ENCODE assay signal across 31 mouse cellular contexts in genomic region chr11:121123438-121123837, GRCm38 (mm10). TPM values are rescaled to one million over a fixed set of nuclear protein-coding genes. Genes with fewer than 3 reads are reported as not detected.
A peak's percentile ranks its signal among the peaks of the same experiment; 100 is the strongest.
DNase-seq lines count a peak whose midpoint lies in the region; ATAC-seq and TF ChIP-seq lines count a peak whose summit lies in the region.
"Had no signal": no experiment of that assay in that cellular context is flagged by ENCODE, and none has a peak within 500 bp of the region (broad histone marks: within the 10 kb centered on the region; RNA-seq: fewer than 3 reads in every experiment).

No protein-coding gene starts in this region.

- H3K27me3 ChIP-seq in CH12.LX (replicated peaks) (no peaks in the 10 kb centered on the region), MEL (ENCODE audit: control insufficient read depth in 1 of 2, insufficient read depth in 2 of 2, low read length in 2 of 2) (no peaks in the 10 kb centered on the region)
- no peaks in the 10 kb centered on the region for H3K27me3 ChIP-seq in hindbrain, embryonic 16.5 days (replicated peaks; ENCODE audit: control insufficient read depth, insufficient read depth, low read length)
- H3K27me3 ChIP-seq: forebrain, embryonic 13.5 days; heart, embryonic 12.5 days; heart, embryonic 15.5 days; hindbrain, embryonic 13.5 days had no signal

- no peak overlapping the region for H3K4me2 ChIP-seq in CH12.LX (ENCODE audit: insufficient read depth, low read depth, poor library complexity, severe bottlenecking)
- H3K4me2 ChIP-seq in hindbrain, embryonic 16.5 days (ENCODE audit: low read length) = no peak overlapping the region
- H3K4me2 ChIP-seq: forebrain, embryonic 13.5 days; heart, embryonic 12.5 days; heart, embryonic 15.5 days; hindbrain, embryonic 13.5 days had no signal

- H3K4me1 ChIP-seq in CH12.LX (ENCODE audit: control insufficient read depth in 1 of 2, insufficient read depth in 2 of 2) (peaks cover 0 to 9% of the 10 kb centered on the region in 2 experiments; a peak in 3 of 4 replicates), MEL (ENCODE audit: control insufficient read depth in 1 of 2, insufficient read depth in 2 of 2, low read length in 2 of 2) (peaks cover 17 to 32% of the 10 kb centered on the region in 2 experiments)
- H3K4me1 ChIP-seq in hindbrain, embryonic 16.5 days (ENCODE audit: control insufficient read depth, insufficient read depth, low read depth, low read length) = no peaks in the 10 kb centered on the region
- H3K4me1 ChIP-seq: hindbrain, embryonic 13.5 days had no signal

- TF ChIP-seq POLR2A in CH12.LX (IDR thresholded peaks at IDR 0.05; ENCODE audit: low read depth, low read length) = no peak
- no peak for TF ChIP-seq POLR2A in MEL (IDR thresholded peaks at IDR 0.05; ENCODE audit: control insufficient read depth in 1 of 2, insufficient read depth in 1 of 2, low read depth in 1 of 2, low read length in 2 of 2, poor library complexity in 1 of 2)

- dilution Hi-C loops in CH12.LX (cut with MboI; ENCODE audit: extremely low pct_ligation_motif_present, extremely low pct_unique_long_range_greater_than_20kb, low sequenced_read_pairs) = no loop called here

- H3K9me3 ChIP-seq in CH12.LX (replicated peaks; ENCODE audit: low read length) (peaks cover 8% of the 10 kb centered on the region), MEL (replicated peaks; ENCODE audit: insufficient read depth, low read length) (no peaks in the 10 kb centered on the region)
- no peaks in the 10 kb centered on the region for H3K9me3 ChIP-seq in hindbrain, embryonic 16.5 days (ENCODE audit: control insufficient read depth, low read length)
- H3K9me3 ChIP-seq: forebrain, embryonic 10.5 days; forebrain, embryonic 13.5 days; G1E; heart, embryonic 15.5 days; hindbrain, embryonic 10.5 days; hindbrain, embryonic 13.5 days had no signal

- ATAC-seq in hindbrain, embryonic 16.5 days = no peak
- ATAC-seq: forebrain, embryonic 13.5 days; forebrain, embryonic 16.5 days; hindbrain, postnatal 0 days; inflammation-experienced regulatory T-cells, adult 6 months had no signal

- in situ Hi-C loops in CH12.LX (cut with MboI; ENCODE audit: low pct_ligation_motif_present, low pct_unique_long_range_greater_than_20kb, low sequenced_read_pairs) = loop anchor here (5.0 kb wide), 1 partner anchor 41 kb away; the partner anchor contains the start of gene Sectm1a

- TF ChIP-seq RAD21 in CH12.LX (IDR thresholded peaks at IDR 0.05; ENCODE audit: low read depth, low read length) (no peak), MEL (IDR thresholded peaks at IDR 0.05; ENCODE audit: low read depth, low read length) (no peak)

- H3K4me3 ChIP-seq in CH12.LX (replicated peaks in 1 of 3; ENCODE audit: low read depth in 2 of 3, low read length in 2 of 3, poor library complexity in 1 of 3) (no peak overlapping the region), MEL (ENCODE audit: control insufficient read depth in 1 of 2, insufficient read depth in 1 of 2, low read depth in 2 of 2, low read length in 2 of 2) (no peak overlapping the region)
- H3K4me3 ChIP-seq in hindbrain, embryonic 16.5 days (ENCODE audit: low read length) = no peak overlapping the region
- H3K4me3 ChIP-seq: forebrain, embryonic 10.5 days; forebrain, embryonic 13.5 days; heart, embryonic 12.5 days; heart, embryonic 15.5 days; hindbrain, embryonic 10.5 days; hindbrain, embryonic 13.5 days had no signal

- DNase-seq in layer of hippocampus, adult 9-11 months = peak; percentile 20
- no peak for DNase-seq in layer of hippocampus, postnatal 36 days
- DNase-seq in CH12.LX (ENCODE audit: extremely low read depth) (peak; percentile 20), MEL (ENCODE audit: low read depth, low spot score) (no peak)
- no peak for DNase-seq in lung, postnatal 14 days
- DNase-seq: adrenal gland, adult 2 months; adrenal gland, postnatal 14 days; cerebellum, adult 18-20 months; cerebellum, adult 9-10 months; cerebellum, postnatal 14 days; gastrocnemius, postnatal 25 days; heart, adult 18-20 months; heart, postnatal 10 days; heart, postnatal 36 days had no signal

- 91% methylated on average over 4 of the region's 4 CpGs for WGBS in hindbrain, embryonic 16.5 days

- H3K79me2 ChIP-seq in CH12.LX (replicated peaks; ENCODE audit: control insufficient read depth, extremely low read depth, insufficient read depth, poor library complexity, severe bottlenecking) (no peaks in the 10 kb centered on the region), MEL (ENCODE audit: control insufficient read depth, insufficient read depth, low read length, poor library complexity) (no peaks in the 10 kb centered on the region)

- no peak for TF ChIP-seq CTCF in CH12.LX (conservative IDR thresholded peaks at IDR 0.05 in 1 of 2, IDR thresholded peaks at IDR 0.05 in 1 of 2; ENCODE audit: low read depth in 2 of 2, low read length in 2 of 2)
- TF ChIP-seq CTCF in MEL (IDR thresholded peaks at IDR 0.05 in 2 of 3, conservative IDR thresholded peaks at IDR 0.05 in 1 of 3; ENCODE audit: control insufficient read depth in 1 of 3, insufficient read depth in 1 of 3, low read depth in 2 of 3, low read length in 3 of 3, poor library complexity in 1 of 3, severe bottlenecking in 1 of 3) = no peak

- no peaks in the 10 kb centered on the region for H3K36me3 ChIP-seq in CH12.LX (replicated peaks in 1 of 2; ENCODE audit: control insufficient read depth in 1 of 2, insufficient read depth in 1 of 2, low read length in 1 of 2)
- peaks cover 0 to 33% of the 10 kb centered on the region in 2 experiments; a peak in 2 of 4 replicates for H3K36me3 ChIP-seq in MEL (ENCODE audit: control insufficient read depth in 1 of 2, insufficient read depth in 2 of 2, low read length in 2 of 2)
- no peaks in the 10 kb centered on the region for H3K36me3 ChIP-seq in hindbrain, embryonic 16.5 days (ENCODE audit: control insufficient read depth, insufficient read depth, low read length)
- H3K36me3 ChIP-seq: forebrain, embryonic 10.5 days; G1E; heart, embryonic 12.5 days; heart, embryonic 15.5 days; hindbrain, embryonic 10.5 days; hindbrain, embryonic 13.5 days had no signal

- H3K27ac ChIP-seq in CH12.LX (ENCODE audit: insufficient read depth, low read depth) (no peak overlapping the region), MEL (ENCODE audit: control insufficient read depth, low read depth, low read length) (no peak overlapping the region)
- H3K27ac ChIP-seq in hindbrain, embryonic 16.5 days (ENCODE audit: low read depth, low read length) = no peak overlapping the region
- H3K27ac ChIP-seq: forebrain, embryonic 10.5 days; forebrain, embryonic 13.5 days; hindbrain, embryonic 10.5 days; hindbrain, embryonic 13.5 days; hindbrain, postnatal 0 days had no signal

- H3K9ac ChIP-seq in CH12.LX (ENCODE audit: insufficient read depth, low read depth) (no peak overlapping the region), MEL (ENCODE audit: control insufficient read depth, low read depth, low read length, poor library complexity, severe bottlenecking) (no peak overlapping the region)
- H3K9ac ChIP-seq in hindbrain, embryonic 16.5 days (ENCODE audit: low read depth, low read length) = no peak overlapping the region
- H3K9ac ChIP-seq: forebrain, embryonic 13.5 days; heart, embryonic 12.5 days; heart, embryonic 15.5 days; hindbrain, embryonic 13.5 days had no signal

- TF ChIP-seq EP300 in CH12.LX (IDR thresholded peaks at IDR 0.05; ENCODE audit: low read length) (peak; percentile 33; the same call in 1 of the 2 replicates), MEL (IDR thresholded peaks at IDR 0.05; ENCODE audit: low read depth in 1 of 2, low read length in 2 of 2) (no peak)

TF ChIP-seq in CH12.LX, 34 proteins besides CTCF, POLR2A, EP300 and RAD21 (continues in another document):
- TF ChIP-seq ZNF384 (IDR thresholded peaks at IDR 0.05; ENCODE audit: low read depth, low read length) = no peak
- no peak for TF ChIP-seq ZMIZ1 (IDR thresholded peaks at IDR 0.05; ENCODE audit: low read depth, low read length)

TF ChIP-seq in MEL, 35 proteins besides CTCF, POLR2A, EP300 and RAD21 (continues in another document):
- no peak for TF ChIP-seq USF2 (IDR thresholded peaks at IDR 0.05; ENCODE audit: borderline replicate concordance in 1 of 2, insufficient read depth in 1 of 2, low read depth in 1 of 2, low read length in 2 of 2)

RNA-seq across cellular contexts. Expression of gene Tex19.2, which starts 5.0 kb away (rescaled TPM):
- total RNA-seq in layer of hippocampus, postnatal 36 days (2021) = not detected
- total RNA-seq in CH12.LX (2012; rRNA removed) (0.64 and 0.92 TPM in 2 replicates), CH12.LX (2014; rRNA removed) (1.4 and 1.5 TPM in 2 replicates), MEL (2012; rRNA removed) (44.7 and 45.7 TPM in 2 replicates)
- polyA plus RNA-seq in CH12.LX (2012; ENCODE audit: insufficient read length, low read depth) (2.3 and 2.4 TPM in 2 replicates), MEL (2012; ENCODE audit: insufficient read depth in 1 of 2, insufficient read length in 2 of 2, low read depth in 1 of 2, low replicate concordance in 2 of 2, missing spikeins in 1 of 2) (10 to 100 TPM in 1 of 2 experiments, not detected in 1; 34.5 TPM)
- not detected in 2 replicates for polyA plus RNA-seq in hindbrain, embryonic 16.5 days (2015; fragmentation: Nextera tagmentation; extraction: Ambion mirVana)
- total RNA-seq: adrenal gland, adult 2 months; adrenal gland, postnatal 14 days; adrenal gland, postnatal 4 days; gastrocnemius, adult 8-10 months; gastrocnemius, postnatal 25 days; heart, adult 18-20 months; heart, postnatal 10 days; heart, postnatal 36 days; hindbrain, postnatal 0 days had no signal
- polyA plus RNA-seq: adrenal gland, adult 2 months; brain, embryonic 14.5 days; embryonic facial prominence, embryonic 11.5 days; embryonic facial prominence, embryonic 14.5 days; forebrain, embryonic 13.5 days; forebrain, embryonic 16.5 days; frontal cortex, adult 2 months; heart, embryonic 12.5 days; heart, embryonic 15.5 days; hindbrain, embryonic 10.5 days; hindbrain, embryonic 13.5 days; hindbrain, postnatal 0 days; inflammation-experienced regulatory T-cells, adult 6 months had no signal

RNA-seq across cellular contexts. Expression of gene Tex19.1, which starts 22.5 kb away (rescaled TPM):
- total RNA-seq in layer of hippocampus, postnatal 36 days (2021) = not detected
- total RNA-seq in CH12.LX (2012; rRNA removed) = 0.21 TPM in 1 of 2 replicates, not detected in the other
- 0.51 and 0.95 TPM in 2 replicates for total RNA-seq in CH12.LX (2014; rRNA removed)
- polyA plus RNA-seq in CH12.LX (2012; ENCODE audit: insufficient read length, low read depth) = 0.35 and 0.57 TPM in 2 replicates
- 0.19 and 0.62 TPM in 2 replicates for total RNA-seq in MEL (2012; rRNA removed)
- polyA plus RNA-seq in MEL (2012; ENCODE audit: insufficient read depth in 1 of 2, insufficient read length in 2 of 2, low read depth in 1 of 2, low replicate concordance in 2 of 2, missing spikeins in 1 of 2) = under 1 TPM in 1 of 2 experiments, not detected in 1; 0.10 TPM
- polyA plus RNA-seq in hindbrain, embryonic 16.5 days (2015; fragmentation: Nextera tagmentation; extraction: Ambion mirVana) = not detected in 2 replicates
- total RNA-seq: adrenal gland, adult 2 months; adrenal gland, postnatal 14 days; adrenal gland, postnatal 4 days; G1E; gastrocnemius, adult 8-10 months; gastrocnemius, postnatal 25 days; heart, adult 18-20 months; heart, postnatal 10 days; heart, postnatal 36 days; hindbrain, postnatal 0 days had no signal
- polyA plus RNA-seq: brain, embryonic 14.5 days; embryonic facial prominence, embryonic 11.5 days; embryonic facial prominence, embryonic 14.5 days; forebrain, embryonic 10.5 days; forebrain, embryonic 13.5 days; forebrain, embryonic 16.5 days; G1E; heart, embryonic 15.5 days; hindbrain, embryonic 10.5 days; hindbrain, embryonic 13.5 days; hindbrain, postnatal 0 days; inflammation-experienced regulatory T-cells, adult 6 months had no signal

RNA-seq across cellular contexts. Expression of gene Uts2r, which starts 36.6 kb away (rescaled TPM):
- total RNA-seq in layer of hippocampus, postnatal 36 days (2021) = under 1 TPM in 1 of 2 experiments, not detected in 1; 0.23 TPM
- total RNA-seq in CH12.LX (2012; rRNA removed) = not detected in 2 replicates
- not detected in 2 replicates for total RNA-seq in CH12.LX (2014; rRNA removed)
- polyA plus RNA-seq in CH12.LX (2012; ENCODE audit: insufficient read length, low read depth) = not detected in 2 replicates
- total RNA-seq in MEL (2012; rRNA removed) = not detected in 2 replicates
- not detected for polyA plus RNA-seq in MEL (2012; ENCODE audit: insufficient read depth in 1 of 2, insufficient read length in 2 of 2, low read depth in 1 of 2, low replicate concordance in 2 of 2, missing spikeins in 1 of 2)
- polyA plus RNA-seq in hindbrain, embryonic 16.5 days (2015; fragmentation: Nextera tagmentation; extraction: Ambion mirVana) = 0.73 and 0.89 TPM in 2 replicates
- total RNA-seq: adrenal gland, adult 2 months; adrenal gland, postnatal 14 days; adrenal gland, postnatal 4 days had no signal
- polyA plus RNA-seq: embryonic facial prominence, embryonic 11.5 days; forebrain, embryonic 10.5 days; G1E; heart, embryonic 12.5 days; heart, embryonic 15.5 days; inflammation-experienced regulatory T-cells, adult 6 months had no signal

RNA-seq across cellular contexts. Expression of gene Sectm1a, which starts 42.4 kb away (rescaled TPM):
- total RNA-seq in layer of hippocampus, postnatal 36 days (2021) = not detected
- 0.08 TPM in 1 of 2 replicates, not detected in the other for total RNA-seq in CH12.LX (2012; rRNA removed)
- not detected in 2 replicates for total RNA-seq in CH12.LX (2014; rRNA removed)
- not detected in 2 replicates for polyA plus RNA-seq in CH12.LX (2012; ENCODE audit: insufficient read length, low read depth)
- total RNA-seq in MEL (2012; rRNA removed) = 19.8 and 22.0 TPM in 2 replicates
- polyA plus RNA-seq in MEL (2012; ENCODE audit: insufficient read depth in 1 of 2, insufficient read length in 2 of 2, low read depth in 1 of 2, low replicate concordance in 2 of 2, missing spikeins in 1 of 2) = 10 to 100 TPM in 1 of 2 experiments, not detected in 1; 22.3 TPM
- not detected in 2 replicates for polyA plus RNA-seq in hindbrain, embryonic 16.5 days (2015; fragmentation: Nextera tagmentation; extraction: Ambion mirVana)
- total RNA-seq: adrenal gland, adult 2 months; adrenal gland, postnatal 14 days; gastrocnemius, adult 8-10 months; gastrocnemius, postnatal 25 days; heart, postnatal 10 days; heart, postnatal 36 days; hindbrain, postnatal 0 days had no signal
- polyA plus RNA-seq: brain, embryonic 14.5 days; embryonic facial prominence, embryonic 11.5 days; forebrain, embryonic 10.5 days; forebrain, embryonic 13.5 days; forebrain, embryonic 16.5 days; frontal cortex, adult 2 months; G1E; heart, embryonic 12.5 days; heart, embryonic 15.5 days; hindbrain, embryonic 10.5 days; hindbrain, embryonic 13.5 days; hindbrain, postnatal 0 days; inflammation-experienced regulatory T-cells, adult 6 months had no signal

Comparison
In these comparisons a context has a peak if more than half of its experiments do, and no peak if none do; other contexts are left out.
1. DNase-seq: peak in layer of hippocampus, adult 9-11 months (single experiment) and CH12.LX (single experiment); none in layer of hippocampus, postnatal 36 days (0 of 2), MEL (single experiment) and lung, postnatal 14 days (single experiment).
2. RNA of gene Tex19.2, which starts 5.0 kb away (total RNA-seq): 44.7 to 45.7 TPM in MEL; 0.64 to 1.5 TPM in CH12.LX and not detected in layer of hippocampus, postnatal 36 days; every median in the first group is over 10 times any median in the second.